Mouse (Mus musculus) neural tube, embryonic 11.5 days (tissue): Measurements from ENCODE around the gene Gm26920. TPM values are rescaled to one million over a fixed set of nuclear protein-coding genes. Genes with fewer than 3 reads are reported as not detected.

Source experiments
- ATAC-seq: fragments of 200-750 bp; cut with Nextera tagmentation; 2 replicates; pipeline ENCODE4 v1.8.0; 2017; ENCODE audit warnings: moderate number of reproducible peaks, mild to moderate bottlenecking, moderate TSS enrichment, moderate library complexity; ENCODE audit not compliant: insufficient read depth, low FRiP score, low TSS enrichment
- DNase-seq: peaks from one replicate; pipeline ENCODE4 v3.0.0-alpha.2; 2015; ENCODE audit warnings: low spot score
- H3K27ac ChIP-seq: fragments of 300-500 bp; sonication (generic); 2 replicates; pipeline ENCODE4 v1.5.1; 2014; ENCODE audit warnings: low read depth, mild to moderate bottlenecking, low read length
- H3K27me3 ChIP-seq: fragments of 300-500 bp; sonication (generic); 2 replicates; pipeline ENCODE4 v1.6.1; 2014; ENCODE audit warnings: mild to moderate bottlenecking, low read length, mixed read lengths; ENCODE audit not compliant: control insufficient read depth, insufficient read depth
- H3K36me3 ChIP-seq: fragments of 300-500 bp; sonication (generic); 2 replicates; pipeline ENCODE4 v1.6.1; 2014; ENCODE audit warnings: mild to moderate bottlenecking, low read length, moderate library complexity, mixed read lengths; ENCODE audit not compliant: control insufficient read depth, insufficient read depth
- H3K4me1 ChIP-seq: fragments of 300-500 bp; sonication (generic); 2 replicates; pipeline ENCODE4 v1.6.1; 2014; ENCODE audit warnings: low read length, mixed read lengths; ENCODE audit not compliant: control insufficient read depth, insufficient read depth
- H3K4me2 ChIP-seq: fragments of 300-500 bp; sonication (generic); 2 replicates; pipeline ENCODE4 v1.6.1; 2014; ENCODE audit warnings: low read depth, mild to moderate bottlenecking, moderate library complexity
- H3K4me3 ChIP-seq: fragments of 300-500 bp; sonication (generic); 2 replicates; pipeline ENCODE4 v1.5.1; 2014; ENCODE audit warnings: low read depth, low read length
- H3K9ac ChIP-seq: fragments of 300-500 bp; sonication (generic); 2 replicates; pipeline ENCODE4 v1.6.1; 2014; ENCODE audit warnings: mild to moderate bottlenecking, low read length
- H3K9me3 ChIP-seq: fragments of 300-500 bp; sonication (generic); 2 replicates; pipeline ENCODE4 v1.6.1; 2016; ENCODE audit warnings: low read length; ENCODE audit not compliant: control insufficient read depth
- WGBS: fragments of 180-500 bp; shearing (Covaris S2); extraction: QIAGEN DNeasy Blood & Tissue Kit; methylation state at CpG from one replicate; pipeline ENCODE4 v1.1.7; 2014; 5-methylcytosine and 5-hydroxymethylcytosine counted together
- polyA plus RNA-seq: library from polyadenylated mRNA; unstranded; fragments of >200 nt; fragmentation: Nextera tagmentation; extraction: Ambion mirVana; gene quantifications from 2 replicates; pipeline ENCODE4 v1.2.1, GENCODE M21; 2014

Gene Gm26920
- polyA plus RNA-seq, 1 experiment from 2014 or later, result 1.7 TPM

DNA sequence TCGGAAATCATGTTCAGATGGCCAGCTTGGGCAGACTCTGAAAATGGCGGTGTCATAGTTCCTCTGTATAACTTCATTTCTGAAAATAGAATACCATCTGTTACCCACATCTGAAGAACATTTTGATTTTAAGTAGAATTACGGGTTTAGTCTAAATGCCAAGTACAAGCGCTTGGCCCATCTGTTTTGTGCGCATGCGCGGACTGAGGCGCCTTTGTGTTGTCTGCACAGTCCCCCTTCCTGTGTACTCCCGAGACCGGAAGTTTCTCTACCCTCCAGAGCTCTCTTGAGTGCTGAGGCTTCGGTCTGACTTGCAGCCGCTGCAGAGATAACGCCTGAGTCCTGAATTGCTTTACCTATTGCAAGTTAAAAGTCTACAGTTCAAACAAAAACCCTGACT lies 9.1 kb upstream of the Gm26920 start:
- peaks cover 34% of the 10 kb centered on the region for H3K36me3 ChIP-seq
- WGBS, result 96% methylated on average over 13 of the region's 13 CpGs
- no peaks in the 10 kb centered on the region for H3K4me1 ChIP-seq

DNA sequence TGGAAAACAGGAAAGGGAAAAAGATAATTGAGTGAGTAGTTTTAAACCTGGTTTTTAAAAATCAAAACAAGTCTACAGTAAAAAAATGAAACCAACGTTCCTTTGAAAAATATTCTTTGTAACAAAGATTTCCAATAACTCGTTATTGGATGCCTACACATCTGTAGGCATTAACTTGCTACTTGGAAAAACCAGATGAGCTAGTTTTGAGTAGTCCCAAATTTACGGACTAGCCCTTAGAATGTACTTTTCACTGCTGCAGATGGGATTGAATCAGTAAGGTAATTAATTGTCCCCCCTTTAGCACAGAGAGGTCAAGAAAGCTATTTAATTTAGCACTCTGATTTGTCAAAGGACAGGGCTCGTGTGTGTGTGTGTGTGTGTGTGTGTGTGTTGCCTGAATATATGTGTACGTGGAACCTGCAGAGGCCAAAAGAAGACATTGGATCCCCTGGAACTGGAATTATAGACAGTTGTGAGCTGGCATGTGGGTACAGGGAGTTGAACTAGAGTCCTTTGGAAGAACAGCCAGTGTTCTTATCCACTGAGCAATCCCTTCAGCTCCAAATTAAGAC lies 5.4 kb upstream of the Gm26920 start:
- H3K36me3 ChIP-seq, result peaks cover 11% of the 10 kb centered on the region
- no peak overlapping the region; the same call in 1 of the 2 replicates for H3K27ac ChIP-seq
- peak overlapping the region; percentile 68 for H3K4me3 ChIP-seq
- H3K9ac ChIP-seq, result peak overlapping the region; percentile 95
- no peaks in the 10 kb centered on the region for H3K27me3 ChIP-seq
- H3K9me3 ChIP-seq, result no peaks in the 10 kb centered on the region
- no peak for DNase-seq
- no peak for ATAC-seq
- peak overlapping the region; percentile 74 for H3K4me2 ChIP-seq
- 13% methylated on average over 5 of the region's 5 CpGs for WGBS
- no peaks in the 10 kb centered on the region for H3K4me1 ChIP-seq

More for the DNA sequence above, 9.1 kb upstream of the Gm26920 start:
- DNase-seq (no peak), ATAC-seq (no peak)
- Histone ChIP-seq H3K27me3 (no peaks in the 10 kb centered on the region), H3K9ac (no peak overlapping the region), H3K9me3 (peaks cover 12% of the 10 kb centered on the region), H3K27ac (no peak overlapping the region), H3K4me2 (no peak overlapping the region), H3K4me3 (no peak overlapping the region)

DNA sequence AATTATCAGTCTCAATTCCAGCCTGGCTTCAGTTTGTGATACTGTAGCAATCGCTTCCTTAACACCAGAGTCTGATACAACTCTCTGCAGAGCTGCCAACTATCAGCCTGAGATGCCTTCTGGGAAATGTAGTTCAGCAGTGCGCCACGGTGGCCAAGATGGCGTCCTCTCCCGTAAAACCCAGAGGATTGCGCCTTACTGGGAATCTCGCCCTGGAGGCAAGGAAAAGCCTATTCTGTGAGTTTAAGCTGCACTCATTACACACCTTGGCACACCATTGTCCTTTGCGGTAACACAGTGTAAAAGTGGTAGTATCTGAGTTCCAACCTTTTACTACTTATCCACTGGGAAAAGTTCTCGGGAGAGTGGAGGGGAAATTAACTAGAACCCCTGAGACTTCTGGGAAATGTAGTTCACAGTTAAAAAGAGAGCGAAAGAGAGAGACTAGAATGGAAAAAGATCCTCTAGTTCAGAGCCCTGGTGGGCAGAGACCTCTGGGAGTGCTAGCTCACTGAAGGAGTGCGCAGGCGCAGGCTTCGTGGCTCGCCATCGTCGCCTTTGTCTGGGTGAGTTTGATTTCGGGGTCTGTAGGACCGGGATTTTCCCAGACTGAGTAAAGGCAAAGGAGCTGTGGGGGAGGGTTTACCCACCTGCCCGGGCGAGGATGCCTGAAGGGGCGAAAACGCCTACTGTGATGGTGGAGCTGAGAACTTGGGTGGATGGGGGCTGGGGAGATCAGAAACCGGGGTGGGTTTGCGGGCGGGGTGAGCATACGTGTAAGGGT lies 4.6 kb upstream of the Gm26920 start, which contains the start of gene Zfp260:
Gene Zfp260 (plus strand): TSS at position 132 of the 784 bp plus-strand sequence.
- DNase-seq, result peak; percentile 94
- Histone ChIP-seq H3K4me1 (no peaks in the 10 kb centered on the region), H3K9ac (peak within 1 kb of the TSS; percentile 95), H3K9me3 (no peaks in the 10 kb centered on the region), H3K27ac (peak within 1 kb of the TSS; percentile 94), H3K27me3 (no peaks in the 10 kb centered on the region), H3K4me2 (peak within 1 kb of the TSS; percentile 74), H3K36me3 (peaks cover 4% of the 10 kb centered on the region; the same call in 1 of the 2 replicates), H3K4me3 (peak within 1 kb of the TSS; percentile 68)
- WGBS, result under 1% methylated on average over 26 of the region's 26 CpGs
- ATAC-seq, result peak; percentile 75

DNA sequence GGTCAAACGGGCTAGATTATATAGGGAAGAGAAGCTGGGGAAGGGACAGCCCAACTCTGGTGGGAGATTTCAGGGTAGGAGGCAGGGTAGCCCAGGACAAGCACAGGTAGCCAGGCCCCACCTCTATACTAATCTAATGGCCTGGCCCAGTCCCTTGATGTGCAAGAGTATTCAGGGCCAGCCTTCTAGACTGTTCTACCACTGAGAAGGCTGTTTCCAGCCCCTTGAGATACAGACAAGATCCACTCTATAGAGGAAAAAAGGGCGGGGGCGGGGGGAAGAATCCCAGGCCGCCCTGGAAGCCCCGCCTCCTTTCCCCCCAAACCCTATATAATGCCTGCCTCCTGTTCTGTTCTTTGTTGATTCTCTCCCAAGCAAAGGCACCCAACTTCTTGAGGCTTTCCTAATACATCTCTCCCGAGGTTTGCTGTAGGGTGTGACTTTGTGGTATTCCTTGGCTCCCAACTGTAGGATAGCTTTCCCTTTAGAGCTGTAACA lies 3.8 kb upstream of the Gm26920 start:
- peaks cover 4% of the 10 kb centered on the region for H3K4me1 ChIP-seq
- no peaks in the 10 kb centered on the region for H3K27me3 ChIP-seq
- peaks cover 3% of the 10 kb centered on the region; the same call in 1 of the 2 replicates for H3K36me3 ChIP-seq
- no peak overlapping the region for H3K27ac ChIP-seq
- ATAC-seq, result no peak
- peak overlapping the region; percentile 68 for H3K4me3 ChIP-seq
- peak overlapping the region; percentile 74 for H3K4me2 ChIP-seq
- H3K9me3 ChIP-seq, result no peaks in the 10 kb centered on the region
- no peak for DNase-seq
- 76% methylated on average over 6 of the region's 6 CpGs for WGBS
- no peak overlapping the region for H3K9ac ChIP-seq

DNA sequence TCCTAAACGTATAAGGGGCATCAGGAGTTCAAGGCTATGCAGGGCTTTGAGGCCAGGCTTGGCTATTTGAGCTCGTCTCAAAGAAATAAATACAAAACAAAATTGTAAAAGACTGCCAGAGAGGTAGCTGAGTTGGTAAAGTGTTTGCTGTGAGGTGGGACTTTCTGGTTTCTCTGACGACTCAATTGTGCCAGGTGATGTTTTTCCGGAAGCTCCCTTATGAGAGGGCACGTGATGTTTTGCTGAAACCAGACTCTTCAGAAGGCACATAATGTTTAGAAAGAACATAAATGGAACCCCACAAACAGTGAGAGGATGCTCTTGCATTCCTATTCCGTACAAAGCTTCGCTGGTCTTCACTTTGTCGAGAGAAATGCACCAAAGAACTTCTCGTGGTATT lies 2.5 kb upstream of the Gm26920 start:
- no peak for ATAC-seq
- Histone ChIP-seq H3K36me3 (no peaks in the 10 kb centered on the region), H3K4me3 (no peak overlapping the region), H3K27me3 (no peaks in the 10 kb centered on the region), H3K9ac (no peak overlapping the region), H3K4me1 (peaks cover 7% of the 10 kb centered on the region), H3K27ac (no peak overlapping the region), H3K9me3 (no peaks in the 10 kb centered on the region), H3K4me2 (no peak overlapping the region)
- 87% methylated on average over 9 of the region's 9 CpGs for WGBS
- DNase-seq, result no peak

DNA sequence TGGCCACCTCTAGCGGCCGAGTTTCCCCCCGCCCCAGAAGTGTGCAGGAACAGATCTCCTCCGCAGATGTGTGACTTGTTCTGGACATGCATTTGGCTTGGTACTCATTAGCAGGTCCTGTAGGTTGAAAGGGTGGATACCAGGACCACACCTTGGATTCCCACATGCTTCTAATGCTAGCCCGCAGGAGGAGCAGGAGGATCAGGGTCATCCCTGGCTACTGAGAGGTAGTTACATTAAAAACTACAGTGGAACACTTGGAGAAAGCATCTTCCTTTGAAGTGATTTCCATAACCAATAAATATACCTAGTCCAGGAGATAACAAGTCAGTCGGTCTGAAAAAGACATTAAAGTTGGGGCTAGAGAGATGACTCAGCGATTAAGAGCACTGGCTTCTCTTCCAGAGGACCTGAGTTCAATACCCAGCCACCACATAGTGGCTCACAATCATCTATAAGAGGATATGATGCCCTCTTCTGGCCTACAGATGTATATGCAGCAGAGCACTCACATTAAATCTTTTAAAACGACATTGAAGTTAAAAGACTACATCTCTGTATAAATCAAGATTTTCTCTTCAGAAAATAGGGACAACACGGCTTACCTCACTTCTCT lies 868 bp upstream of the Gm26920 start:
- no peak overlapping the region for H3K27ac ChIP-seq
- H3K9ac ChIP-seq, result peak overlapping the region; percentile 80
- no peaks in the 10 kb centered on the region for H3K27me3 ChIP-seq
- no peaks in the 10 kb centered on the region for H3K9me3 ChIP-seq
- H3K4me2 ChIP-seq, result peak overlapping the region; percentile 49
- 13% methylated on average over 9 of the region's 9 CpGs for WGBS
- ATAC-seq, result 0 out of 2 replicates have a peak, but pooled peaks have one; percentile 0
- DNase-seq, result no peak
- H3K4me1 ChIP-seq, result peaks cover 7% of the 10 kb centered on the region
- peak overlapping the region; percentile 66 for H3K4me3 ChIP-seq
- H3K36me3 ChIP-seq, result peaks cover 4% of the 10 kb centered on the region

DNA sequence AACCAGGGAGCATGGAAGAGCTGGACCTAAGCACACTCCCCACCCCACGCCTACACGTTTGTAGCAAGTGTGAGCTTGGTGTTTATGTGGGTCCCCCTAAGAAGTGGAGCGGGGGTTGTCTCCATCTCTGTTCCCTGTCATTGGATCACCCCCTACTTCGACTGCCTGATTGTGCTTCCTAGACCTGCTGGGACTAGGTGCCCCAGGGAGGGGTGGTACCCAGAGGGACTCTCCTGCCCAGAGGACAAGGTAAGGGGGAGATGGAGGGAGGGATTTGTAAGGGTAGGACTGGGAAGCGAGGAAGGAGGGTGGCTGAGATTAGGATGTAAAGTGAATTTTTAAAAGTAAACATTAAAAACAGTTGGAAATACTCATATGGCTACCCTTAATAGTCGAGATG lies 805 bp downstream of the Gm26920 start:
- ATAC-seq (no peak), DNase-seq (no peak)
- WGBS, result 22% methylated on average over 6 of the region's 6 CpGs
- Histone ChIP-seq H3K9ac (peak overlapping the region; percentile 80), H3K27me3 (no peaks in the 10 kb centered on the region), H3K4me3 (peak overlapping the region; percentile 66), H3K9me3 (no peaks in the 10 kb centered on the region), H3K36me3 (peaks cover 10% of the 10 kb centered on the region), H3K4me1 (peaks cover 7% of the 10 kb centered on the region), H3K4me2 (peak overlapping the region; percentile 70), H3K27ac (no peak overlapping the region)

DNA sequence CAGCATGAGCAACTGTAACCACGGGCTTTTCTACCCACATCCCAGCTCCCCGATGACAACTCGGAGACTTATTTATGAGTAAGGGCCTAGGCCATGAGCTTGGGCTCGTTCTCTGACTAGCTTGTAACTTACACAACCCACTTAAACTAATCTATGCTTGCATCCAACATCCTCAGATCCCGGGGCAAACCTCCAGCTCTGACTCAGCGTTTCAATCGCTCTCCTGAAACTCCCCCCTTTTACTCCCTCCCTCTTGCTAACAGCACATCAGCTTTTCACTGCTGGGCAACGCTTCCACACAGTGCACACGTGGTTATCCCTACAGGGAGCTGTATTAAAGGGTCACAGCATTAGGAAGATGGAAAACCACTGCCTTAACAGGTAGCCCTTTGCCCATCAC lies 3.7 kb downstream of the Gm26920 start:
- H3K27me3 ChIP-seq, result no peaks in the 10 kb centered on the region
- H3K4me1 ChIP-seq, result peaks cover 7% of the 10 kb centered on the region
- no peak overlapping the region for H3K27ac ChIP-seq
- no peak overlapping the region for H3K9ac ChIP-seq
- no peak overlapping the region for H3K4me3 ChIP-seq
- H3K4me2 ChIP-seq, result no peak overlapping the region
- no peak for DNase-seq
- H3K36me3 ChIP-seq, result peaks cover 10% of the 10 kb centered on the region
- no peak for ATAC-seq
- H3K9me3 ChIP-seq, result no peaks in the 10 kb centered on the region
- 95% methylated on average over 9 of the region's 9 CpGs for WGBS
